Mouse (Mus musculus) C2C12 (cell line): ENCODE data around the gene Fxn.

Experiments used
- CTCF ChIP-seq: IDR thresholded peaks from one replicate; pipeline ENCODE4 v1.5.1; 2011; ENCODE audit not compliant: control insufficient read depth, insufficient read depth, insufficient read length
- FOSL1 ChIP-seq: IDR thresholded peaks from one replicate; pipeline ENCODE4 v1.8.0; 2011; ENCODE audit warnings: mild to moderate bottlenecking, low read length; ENCODE audit not compliant: poor library complexity, insufficient read depth, severe bottlenecking
- MAX ChIP-seq: IDR thresholded peaks from one replicate; pipeline ENCODE4 v1.6.1; 2011; ENCODE audit warnings: mild to moderate bottlenecking, control low read depth
- MYOD1 ChIP-seq: IDR thresholded peaks from one replicate; pipeline ENCODE4 v1.6.1; 2011; ENCODE audit warnings: low read depth; ENCODE audit not compliant: control insufficient read depth, insufficient read length
- MYOG ChIP-seq: IDR thresholded peaks from one replicate; pipeline ENCODE4 v1.6.1; 2011; ENCODE audit not compliant: control insufficient read depth, insufficient read length; ENCODE audit errors: extremely low read depth
- USF1 ChIP-seq: IDR thresholded peaks from one replicate; pipeline ENCODE4 v1.6.1; 2011; ENCODE audit warnings: low read depth, mild to moderate bottlenecking, control low read depth, moderate library complexity

GRCm38 (mm10) chr19:24317038-24317591 is 36.7 kb upstream of the Fxn start:
- TF ChIP-seq CTCF: no peak
- TF ChIP-seq USF1: no peak
- no peak for TF ChIP-seq MYOG
- TF ChIP-seq MAX: no peak
- TF ChIP-seq MYOD1: no peak
- no peak for TF ChIP-seq FOSL1
